Mouse (Mus musculus): Measurements from ENCODE around the gene Actl7a. TPM values are rescaled to one million over a fixed set of nuclear protein-coding genes. Genes with fewer than 3 reads are reported as not detected.

The Actl7a gene
- polyA plus RNA-seq, 1 experiment = 0.02 TPM

DNA sequence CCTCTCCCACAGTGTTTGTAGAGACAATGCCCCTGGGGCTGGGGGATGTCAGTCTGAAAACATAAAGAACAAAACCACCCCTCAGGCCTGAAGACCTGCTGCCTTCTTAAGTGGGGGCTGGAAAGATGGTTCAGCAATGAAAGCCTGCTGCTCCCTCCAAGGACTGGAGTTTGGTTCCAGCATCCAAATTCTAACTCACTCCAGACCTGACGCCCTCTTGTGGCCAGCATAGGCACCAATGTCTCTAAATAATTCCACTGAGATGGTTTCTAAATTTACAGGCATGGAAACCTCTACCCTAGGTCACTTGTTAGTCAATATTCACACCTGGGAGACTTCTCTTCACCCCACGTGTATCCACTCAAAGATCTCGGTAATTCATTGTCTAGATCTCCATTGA, 21.7 kb upstream of the Actl7a start:
- H3K4me3 ChIP-seq (ENCODE audit: insufficient read depth, poor library complexity, severe bottlenecking) = no peak overlapping the region
- no peaks in the 10 kb centered on the region for H3K79me3 ChIP-seq (ENCODE audit: low read depth)
- no peaks in the 10 kb centered on the region for H3K79me2 ChIP-seq (ENCODE audit: control insufficient read depth, insufficient read depth)
- H3K36me3 ChIP-seq (ENCODE audit: control insufficient read depth, insufficient read depth) = no peaks in the 10 kb centered on the region
- H3K27me3 ChIP-seq (ENCODE audit: control insufficient read depth, insufficient read depth, insufficient read length) = peaks cover 4% of the 10 kb centered on the region
- H3ac ChIP-seq (ENCODE audit: control insufficient read depth, insufficient read length, low read depth) = no peak overlapping the region
- TF ChIP-seq MAX (IDR thresholded peaks at IDR 0.05) = no peak
- TF ChIP-seq MYOD1 (IDR thresholded peaks at IDR 0.05; ENCODE audit: control insufficient read depth, insufficient read length, low read depth) = no peak
- no peak for TF ChIP-seq MYOG (IDR thresholded peaks at IDR 0.05; ENCODE audit: control insufficient read depth, extremely low read depth, insufficient read length)

DNA sequence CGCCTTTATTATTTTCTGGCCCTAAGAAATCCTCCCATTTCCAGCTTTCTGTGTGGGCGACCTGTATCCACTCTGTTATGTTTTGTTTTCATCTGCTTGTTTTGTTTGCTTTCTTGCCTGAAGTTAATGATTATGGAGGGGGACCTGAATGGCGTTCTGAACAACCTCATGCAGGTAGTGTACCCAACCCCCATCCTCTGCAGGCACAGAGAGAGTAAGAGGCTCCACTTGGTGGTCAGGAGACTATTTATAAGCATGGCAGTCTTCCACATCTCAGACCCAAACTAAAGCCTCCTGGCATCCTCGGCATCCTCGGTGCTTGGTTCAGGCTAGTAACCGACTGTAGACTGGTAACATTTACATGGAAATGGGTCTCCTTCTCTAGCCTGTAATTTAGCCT, 20.9 kb upstream of the Actl7a start:
- Histone ChIP-seq H3K36me3 (ENCODE audit: control insufficient read depth, insufficient read depth) (no peaks in the 10 kb centered on the region), H3K79me2 (ENCODE audit: control insufficient read depth, insufficient read depth) (no peaks in the 10 kb centered on the region), H3K79me3 (ENCODE audit: low read depth) (no peaks in the 10 kb centered on the region), H3K4me3 (ENCODE audit: insufficient read depth, poor library complexity, severe bottlenecking) (no peak overlapping the region), H3ac (ENCODE audit: control insufficient read depth, insufficient read length, low read depth) (no peak overlapping the region), H3K27me3 (ENCODE audit: control insufficient read depth, insufficient read depth, insufficient read length) (no peaks in the 10 kb centered on the region)
- TF ChIP-seq FOSL1 (IDR thresholded peaks at IDR 0.05; ENCODE audit: insufficient read depth, low read length, poor library complexity, severe bottlenecking) (no peak), MAX (IDR thresholded peaks at IDR 0.05) (no peak), MYOG (IDR thresholded peaks at IDR 0.05; ENCODE audit: control insufficient read depth, extremely low read depth, insufficient read length) (no peak), MYOD1 (IDR thresholded peaks at IDR 0.05; ENCODE audit: control insufficient read depth, insufficient read length, low read depth) (no peak)

DNA sequence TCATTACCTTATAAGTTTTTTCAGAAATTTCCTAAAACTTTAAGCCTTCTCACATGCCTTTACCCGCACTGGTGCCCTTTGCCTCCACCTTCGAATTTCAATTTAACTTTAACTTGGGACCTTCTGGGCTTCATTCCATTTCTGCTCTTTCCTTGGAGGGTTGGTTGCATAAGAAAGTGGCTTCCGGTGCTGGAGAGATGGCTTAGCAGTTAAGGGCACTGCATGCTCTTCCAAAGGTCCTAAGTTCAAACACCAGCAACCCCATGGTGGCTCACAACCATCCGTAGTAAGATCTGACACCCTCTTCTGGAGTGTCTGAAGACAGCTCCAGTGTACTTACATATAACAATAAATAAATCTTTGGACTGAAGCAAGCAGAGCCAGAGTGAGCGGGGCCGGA, 20.0 kb upstream of the Actl7a start:
- Histone ChIP-seq H3K36me3 (ENCODE audit: control insufficient read depth, insufficient read depth) (no peaks in the 10 kb centered on the region), H3K4me3 (ENCODE audit: insufficient read depth, poor library complexity, severe bottlenecking) (no peak overlapping the region), H3K79me2 (ENCODE audit: control insufficient read depth, insufficient read depth) (no peaks in the 10 kb centered on the region), H3K79me3 (ENCODE audit: low read depth) (no peaks in the 10 kb centered on the region), H3ac (ENCODE audit: control insufficient read depth, insufficient read length, low read depth) (no peak overlapping the region), H3K27me3 (ENCODE audit: control insufficient read depth, insufficient read depth, insufficient read length) (no peaks in the 10 kb centered on the region)
- TF ChIP-seq MYOD1 (IDR thresholded peaks at IDR 0.05; ENCODE audit: control insufficient read depth, insufficient read length, low read depth) (no peak), FOSL1 (IDR thresholded peaks at IDR 0.05; ENCODE audit: insufficient read depth, low read length, poor library complexity, severe bottlenecking) (no peak), CEBPB (IDR thresholded peaks at IDR 0.05; ENCODE audit: low read depth) (no peak), CTCF (IDR thresholded peaks at IDR 0.05; ENCODE audit: control insufficient read depth, insufficient read depth, insufficient read length) (no peak), MYOG (IDR thresholded peaks at IDR 0.05; ENCODE audit: control insufficient read depth, extremely low read depth, insufficient read length) (no peak), USF1 (IDR thresholded peaks at IDR 0.05; ENCODE audit: low read depth) (no peak), MAX (IDR thresholded peaks at IDR 0.05) (no peak)

DNA sequence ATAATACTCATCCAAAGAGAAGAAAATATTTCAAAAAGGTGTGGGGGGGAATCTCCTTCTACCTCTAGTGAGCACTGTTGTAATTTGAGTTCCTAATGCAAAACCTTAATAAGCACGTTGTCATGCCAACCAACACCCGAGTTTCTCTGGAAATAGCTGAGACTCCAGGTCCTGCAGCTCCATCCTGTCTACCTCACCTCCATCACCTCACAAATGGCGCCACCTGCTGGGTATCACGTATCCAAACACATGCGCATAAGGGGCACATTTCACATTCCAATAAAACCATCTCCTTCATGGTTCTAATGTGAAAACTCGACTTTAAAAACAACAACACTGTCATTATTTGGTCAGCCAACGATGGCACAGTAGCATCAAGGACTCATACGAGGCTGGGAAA, 17.4 kb upstream of the Actl7a start:
- no peaks in the 10 kb centered on the region for H3K79me2 ChIP-seq (ENCODE audit: control insufficient read depth, insufficient read depth)
- H3ac ChIP-seq (ENCODE audit: control insufficient read depth, insufficient read length, low read depth) = no peak overlapping the region
- H3K27me3 ChIP-seq (ENCODE audit: control insufficient read depth, insufficient read depth, insufficient read length) = no peaks in the 10 kb centered on the region
- H3K79me3 ChIP-seq (ENCODE audit: low read depth) = no peaks in the 10 kb centered on the region
- H3K36me3 ChIP-seq (ENCODE audit: control insufficient read depth, insufficient read depth) = no peaks in the 10 kb centered on the region
- TF ChIP-seq CEBPB (IDR thresholded peaks at IDR 0.05; ENCODE audit: low read depth) (no peak), MYOD1 (IDR thresholded peaks at IDR 0.05; ENCODE audit: control insufficient read depth, insufficient read length, low read depth) (no peak), USF1 (IDR thresholded peaks at IDR 0.05; ENCODE audit: low read depth) (no peak), FOSL1 (IDR thresholded peaks at IDR 0.05; ENCODE audit: insufficient read depth, low read length, poor library complexity, severe bottlenecking) (no peak), MYOG (IDR thresholded peaks at IDR 0.05; ENCODE audit: control insufficient read depth, extremely low read depth, insufficient read length) (no peak), CTCF (IDR thresholded peaks at IDR 0.05; ENCODE audit: control insufficient read depth, insufficient read depth, insufficient read length) (no peak)
- no peak overlapping the region for H3K4me3 ChIP-seq (ENCODE audit: insufficient read depth, poor library complexity, severe bottlenecking)

DNA sequence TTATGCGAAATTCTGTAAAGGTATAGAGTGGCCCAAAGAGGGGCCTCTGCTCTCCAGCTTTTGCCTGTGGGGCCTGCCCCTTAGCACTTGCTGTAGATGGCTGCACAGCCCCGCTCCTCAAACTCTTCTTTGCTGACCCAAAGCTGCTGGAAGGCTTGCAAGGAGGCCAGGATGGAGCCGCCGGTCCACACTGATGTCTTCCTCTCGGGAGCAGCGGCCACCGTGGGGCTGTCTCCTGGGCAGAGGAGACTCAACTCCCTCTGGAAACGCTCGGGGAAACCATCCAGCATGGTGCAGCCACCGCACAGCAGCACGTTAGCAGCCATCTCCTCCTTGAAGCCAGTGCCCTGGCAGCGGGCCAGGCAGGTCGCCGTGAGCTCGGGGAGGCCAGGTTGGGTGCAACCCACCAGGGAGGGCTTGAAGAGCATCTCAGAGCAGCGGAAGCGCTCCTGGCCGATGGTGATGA, 3.2 kb upstream of the Actl7a start, which contains the start of gene Gm26657:
Gm26657 (plus strand) TSS at position 51 of the 466 bp plus-strand sequence.
- no peaks in the 10 kb centered on the region for H3K27me3 ChIP-seq (ENCODE audit: control insufficient read depth, insufficient read depth, insufficient read length)
- TF ChIP-seq CTCF (IDR thresholded peaks at IDR 0.05; ENCODE audit: control insufficient read depth, insufficient read depth, insufficient read length) (no peak), MYOG (IDR thresholded peaks at IDR 0.05; ENCODE audit: control insufficient read depth, extremely low read depth, insufficient read length) (no peak), MYOD1 (IDR thresholded peaks at IDR 0.05; ENCODE audit: control insufficient read depth, insufficient read length, low read depth) (no peak), USF1 (IDR thresholded peaks at IDR 0.05; ENCODE audit: low read depth) (no peak), FOSL1 (IDR thresholded peaks at IDR 0.05; ENCODE audit: insufficient read depth, low read length, poor library complexity, severe bottlenecking) (no peak), MAX (IDR thresholded peaks at IDR 0.05) (no peak), CEBPB (IDR thresholded peaks at IDR 0.05; ENCODE audit: low read depth) (no peak)
- H3K4me3 ChIP-seq (ENCODE audit: insufficient read depth, poor library complexity, severe bottlenecking) = no peak within 1 kb of the TSS
- H3K79me3 ChIP-seq (ENCODE audit: low read depth) = no peaks in the 10 kb centered on the region
- peaks cover 11% of the 10 kb centered on the region for H3K36me3 ChIP-seq (ENCODE audit: control insufficient read depth, insufficient read depth)
- H3ac ChIP-seq (ENCODE audit: control insufficient read depth, insufficient read length, low read depth) = no peak within 1 kb of the TSS
- H3K79me2 ChIP-seq (ENCODE audit: control insufficient read depth, insufficient read depth) = no peaks in the 10 kb centered on the region

DNA sequence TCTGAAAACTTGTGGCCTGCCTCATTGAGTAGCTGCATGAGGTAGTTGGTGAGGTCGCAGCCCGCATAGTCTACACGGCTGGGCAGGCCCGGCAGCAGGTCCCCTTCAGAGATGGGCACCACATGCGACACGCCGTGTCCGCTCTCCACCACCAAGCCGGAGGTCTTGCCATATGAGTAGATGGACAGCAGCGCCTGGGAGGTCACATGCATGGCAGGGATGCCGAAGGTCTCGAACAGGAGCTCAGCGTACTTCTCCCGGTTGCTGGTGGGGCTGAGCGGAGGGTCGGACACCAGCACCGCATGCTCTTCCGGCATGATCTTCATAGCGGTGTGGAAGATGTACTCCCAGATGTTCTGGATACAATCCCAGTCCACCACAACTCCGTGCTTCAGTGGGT, 2.6 kb upstream of the Actl7a start:
- Histone ChIP-seq H3K36me3 (ENCODE audit: control insufficient read depth, insufficient read depth) (peaks cover 17% of the 10 kb centered on the region), H3K79me3 (ENCODE audit: low read depth) (no peaks in the 10 kb centered on the region), H3K79me2 (ENCODE audit: control insufficient read depth, insufficient read depth) (no peaks in the 10 kb centered on the region), H3ac (ENCODE audit: control insufficient read depth, insufficient read length, low read depth) (no peak overlapping the region), H3K27me3 (ENCODE audit: control insufficient read depth, insufficient read depth, insufficient read length) (no peaks in the 10 kb centered on the region), H3K4me3 (ENCODE audit: insufficient read depth, poor library complexity, severe bottlenecking) (no peak overlapping the region)
- no peak for TF ChIP-seq USF1 (IDR thresholded peaks at IDR 0.05; ENCODE audit: low read depth)
- TF ChIP-seq MAX (IDR thresholded peaks at IDR 0.05) = no peak
- TF ChIP-seq CEBPB (IDR thresholded peaks at IDR 0.05; ENCODE audit: low read depth) = no peak
- no peak for TF ChIP-seq MYOD1 (IDR thresholded peaks at IDR 0.05; ENCODE audit: control insufficient read depth, insufficient read length, low read depth)
- TF ChIP-seq CTCF (IDR thresholded peaks at IDR 0.05; ENCODE audit: control insufficient read depth, insufficient read depth, insufficient read length) = no peak
- TF ChIP-seq MYOG (IDR thresholded peaks at IDR 0.05; ENCODE audit: control insufficient read depth, extremely low read depth, insufficient read length) = no peak
- no peak for TF ChIP-seq FOSL1 (IDR thresholded peaks at IDR 0.05; ENCODE audit: insufficient read depth, low read length, poor library complexity, severe bottlenecking)

All from C2C12 (cell line).